Mouse (Mus musculus): Measurements from ENCODE around the gene Il3ra. TPM values are rescaled to one million over a fixed set of nuclear protein-coding genes. Genes with fewer than 3 reads are reported as not detected.

Il3ra gene
- 1 to 10 TPM; 5.6 to 8.0 TPM for total RNA-seq (2021)
- long read RNA-seq, experiment 1, partial matches to known transcripts = 1 of 7 reads
- long read RNA-seq, experiment 1, other reads (novel, unspliced or antisense) = 4 of 7 reads
- long read RNA-seq, experiment 2, partial matches to known transcripts = 2 of 4 reads
- long read RNA-seq, experiment 2, other reads (novel, unspliced or antisense) = 2 of 4 reads

GRCm38 (mm10) chr14:14345948-14346812 is at the start of gene Il3ra:
Gene Il3ra, plus strand, starts transcription at chr14:14346275.
- peak; percentile 55 to 58 for DNase-seq (ENCODE audit: low spot score in 2 of 2)

DNA sequence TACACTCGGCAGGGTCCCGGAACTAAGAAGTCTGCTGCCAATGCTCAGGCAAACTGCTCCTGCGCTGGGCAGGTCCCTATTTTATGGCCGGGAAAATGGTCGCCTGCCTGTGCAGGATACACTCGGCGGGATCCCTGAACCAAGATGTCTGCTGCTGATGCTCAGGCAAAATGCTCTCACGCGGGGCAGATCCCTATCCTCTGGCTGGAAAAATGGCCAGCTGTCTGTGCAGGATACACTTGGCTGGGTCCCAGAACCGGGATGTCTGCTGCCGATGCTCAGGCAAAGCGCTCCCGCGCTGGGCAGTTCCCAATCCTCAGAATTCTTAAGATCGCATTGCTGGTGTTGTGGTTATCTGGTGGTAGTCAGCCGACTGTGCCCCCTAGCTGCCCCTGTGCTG is 37.1 kb upstream of the Il3ra start:
- DNase-seq (ENCODE audit: low spot score in 2 of 2) = no peak

DNA sequence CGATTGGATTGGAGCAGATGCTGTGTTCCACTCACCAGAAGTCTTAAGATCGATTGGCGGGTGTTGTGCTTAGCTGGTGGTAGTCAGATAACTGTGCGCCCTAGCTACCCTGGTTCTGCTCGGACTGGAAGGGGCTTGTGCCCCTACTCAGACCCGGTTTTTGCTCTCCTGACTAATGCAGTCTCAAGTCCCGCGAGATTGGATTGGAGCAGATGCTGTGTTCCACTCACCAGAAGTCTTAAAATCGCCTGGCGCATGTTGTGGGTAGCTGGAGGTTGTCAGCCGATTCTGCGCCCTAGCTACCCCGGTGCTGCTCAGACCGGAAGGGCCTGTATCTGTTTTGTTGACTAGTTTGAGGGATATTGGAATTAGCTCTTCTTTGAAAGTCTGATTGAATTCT is 36.7 kb upstream of the Il3ra start:
- no peak for DNase-seq (ENCODE audit: low spot score in 2 of 2)

DNA sequence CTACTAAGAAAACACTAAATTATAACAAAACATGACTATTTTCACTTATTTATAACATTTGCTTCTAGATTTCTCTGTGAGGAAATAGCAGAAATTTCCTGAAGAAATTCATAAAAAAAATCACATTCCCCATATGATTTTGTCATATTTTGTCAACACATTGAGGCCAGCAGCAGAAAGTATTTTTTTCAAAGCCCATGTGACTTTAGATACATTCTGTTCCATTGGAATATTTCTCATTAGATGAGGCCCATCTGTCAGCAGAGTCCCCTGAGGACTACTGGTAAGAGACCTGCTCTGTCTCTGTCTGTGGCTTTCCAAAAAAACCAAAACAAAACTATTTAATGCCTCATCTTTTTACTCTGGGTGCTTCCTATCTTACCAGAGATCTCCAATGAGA is 23.5 kb upstream of the Il3ra start, which contains the start of gene Olfr31:
TSS of gene Olfr31 (plus strand) at position 301 of the 400 bp plus-strand sequence.
- no peak for DNase-seq (ENCODE audit: low spot score in 2 of 2)

DNA sequence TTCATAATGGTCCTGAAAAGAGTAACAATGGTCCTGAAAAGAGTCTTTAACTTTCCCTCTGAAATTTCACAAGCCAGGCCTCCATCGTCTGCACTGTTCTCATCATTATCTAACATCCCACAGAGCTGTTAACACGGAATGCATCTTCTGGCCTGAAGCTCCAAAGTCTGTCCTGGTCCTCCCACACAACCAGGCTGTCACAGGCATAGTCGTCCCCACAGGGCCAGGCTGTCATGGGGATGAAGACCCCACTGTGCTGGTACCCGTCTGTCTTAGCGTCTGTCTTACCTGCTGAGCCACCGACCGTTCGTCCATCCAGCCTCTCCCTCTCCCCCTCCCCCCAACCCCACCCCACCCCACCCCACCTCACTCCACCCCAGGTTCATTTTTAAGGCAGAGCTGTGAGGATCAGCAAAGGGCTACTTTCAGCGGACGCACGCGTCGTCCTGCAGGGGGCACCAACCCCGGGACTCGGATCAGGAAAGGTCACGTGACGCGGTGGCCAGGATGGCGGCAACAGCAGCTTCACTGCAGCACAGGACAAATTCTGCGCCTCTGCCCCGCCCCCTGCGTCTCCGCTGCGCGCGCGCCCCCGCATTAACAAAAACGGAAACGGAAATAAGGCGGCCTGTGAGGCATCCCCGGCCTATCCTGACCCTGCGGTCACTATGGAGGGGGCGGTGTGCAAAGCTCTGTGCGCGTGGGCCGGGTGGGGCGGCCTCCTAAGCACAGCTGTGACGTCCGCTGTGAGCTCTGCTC is 783 bp upstream of the Il3ra start:
- DNase-seq (ENCODE audit: low spot score in 2 of 2) = peak; percentile 81 to 87

DNA sequence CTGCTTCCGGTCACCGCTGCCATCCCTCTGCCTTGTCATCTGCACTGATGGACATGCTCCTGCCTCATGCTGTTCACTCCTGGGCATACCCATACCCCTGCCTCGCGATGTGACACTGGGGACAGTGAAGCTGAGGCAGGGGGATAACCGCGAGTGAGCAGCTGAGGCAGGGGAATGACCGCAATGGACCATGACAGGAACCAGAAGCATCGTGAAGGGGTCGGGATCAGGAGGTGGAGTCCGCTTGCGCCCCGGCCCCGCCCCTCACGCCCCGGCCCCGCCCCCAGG is 682 bp downstream of the Il3ra start:
- no peak for DNase-seq (ENCODE audit: low spot score in 2 of 2)

DNA sequence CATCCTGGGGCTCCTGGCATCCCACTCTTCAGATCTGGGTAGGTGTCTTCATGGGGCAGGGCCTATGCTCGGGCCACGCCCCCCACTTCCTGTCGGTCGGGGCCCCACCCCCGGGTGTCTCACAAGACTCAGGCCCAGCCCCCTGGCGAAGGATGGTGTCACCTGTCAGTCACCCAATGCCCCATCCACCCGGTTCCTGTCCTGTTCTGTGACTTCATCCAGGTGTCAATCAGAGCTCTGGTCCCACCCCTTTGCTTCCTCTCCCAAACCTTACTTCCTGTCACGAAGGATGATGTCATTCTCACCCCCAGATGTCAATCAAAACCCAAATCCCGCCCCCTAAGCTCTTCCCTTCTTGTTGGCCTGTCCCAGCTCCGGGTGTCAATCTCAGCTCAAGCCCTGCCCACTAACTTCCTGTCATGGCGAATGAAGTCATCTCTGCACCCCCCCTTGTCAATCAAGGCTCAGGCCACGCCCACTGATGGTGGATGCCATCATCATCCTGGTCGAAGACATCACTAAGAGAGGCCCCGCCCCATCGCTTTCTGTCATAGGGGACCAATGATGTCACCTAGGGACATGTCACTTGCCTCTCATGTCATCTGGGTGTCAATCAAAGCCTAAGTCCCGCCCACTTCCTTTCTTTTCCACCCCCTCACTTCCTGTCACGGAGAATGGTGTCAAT is 1.2 kb downstream of the Il3ra start:
- peak in 1 of 2 experiments; percentile 34 for DNase-seq (ENCODE audit: low spot score in 2 of 2)

GRCm38 (mm10) chr14:14347836-14348621 is 2.0 kb downstream of the Il3ra start:
- peak in 1 of 2 experiments; percentile 28 for DNase-seq (ENCODE audit: low spot score in 2 of 2)

GRCm38 (mm10) chr14:14348674-14349401 is 2.8 kb downstream of the Il3ra start:
- DNase-seq (ENCODE audit: low spot score in 2 of 2) = peak in 1 of 2 experiments; percentile 26

- DNase-seq (ENCODE audit: low spot score in 2 of 2) = no peak
These were observed 3.6 kb downstream of the Il3ra start for GRCm38 (mm10) chr14:14349485-14350262.

GRCm38 (mm10) chr14:14350263-14351147 is 4.4 kb downstream of the Il3ra start:
- DNase-seq (ENCODE audit: low spot score in 2 of 2) = no peak

DNA sequence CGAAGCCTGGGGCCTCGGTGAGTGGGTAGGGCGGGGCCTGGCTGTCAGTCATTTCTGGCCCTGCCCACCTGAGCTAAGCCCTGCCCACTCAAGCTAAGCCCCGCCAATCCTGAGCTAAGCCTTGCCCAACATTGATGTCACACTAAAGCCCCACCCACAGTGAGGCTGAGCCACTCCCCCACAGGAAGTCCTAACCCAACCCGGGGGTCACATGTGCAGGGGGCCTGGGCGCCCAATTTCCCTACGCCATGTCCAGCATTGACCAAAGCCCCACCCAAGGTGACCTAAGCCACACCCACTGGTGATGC is 5.0 kb downstream of the Il3ra start:
- DNase-seq (ENCODE audit: low spot score in 2 of 2) = no peak

DNA sequence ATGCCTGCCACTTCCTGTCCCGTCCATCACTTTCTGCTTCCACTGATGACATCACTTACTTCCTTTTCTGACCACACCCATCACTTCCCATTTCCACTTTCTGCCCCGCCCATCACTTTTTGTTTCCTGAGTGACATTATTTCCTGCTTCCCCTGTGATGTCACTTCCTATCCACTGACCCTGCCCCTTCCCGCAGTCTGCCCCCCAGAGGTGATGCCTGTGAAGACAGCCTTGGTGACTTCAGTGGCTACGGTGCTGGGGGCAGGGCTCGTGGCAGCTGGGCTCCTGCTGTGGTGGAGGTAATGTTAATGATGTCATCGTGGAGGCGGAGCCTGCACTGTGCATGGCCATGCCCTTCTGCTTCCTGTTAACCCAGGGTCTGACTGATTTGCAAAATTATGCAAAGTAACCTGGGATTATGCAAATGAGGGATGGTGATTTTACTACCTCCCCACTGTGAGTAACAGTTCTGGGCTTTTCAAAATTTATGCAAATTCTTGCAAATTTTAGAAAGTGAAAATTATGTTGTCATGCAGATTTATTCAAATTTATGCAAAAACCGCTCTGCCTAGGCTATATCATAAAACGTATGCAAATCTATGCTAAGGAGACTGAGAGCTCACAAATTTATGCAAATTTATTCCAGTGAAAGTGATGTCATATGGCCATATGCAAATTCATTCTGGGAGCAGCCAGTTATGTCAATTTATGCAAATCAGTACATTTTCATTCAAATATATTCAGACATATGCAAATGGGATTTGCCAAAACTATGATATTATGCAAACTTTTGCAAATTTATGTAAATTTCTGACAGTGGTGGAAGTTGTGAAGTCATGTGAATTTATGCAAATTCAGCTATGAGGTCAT is 5.9 kb downstream of the Il3ra start:
- DNase-seq (ENCODE audit: low spot score in 2 of 2) = no peak

- no peak for DNase-seq (ENCODE audit: low spot score in 2 of 2)
These were observed 6.5 kb downstream of the Il3ra start for GRCm38 (mm10) chr14:14352606-14353005.

GRCm38 (mm10) chr14:14353081-14353732 is 7.1 kb downstream of the Il3ra start:
- DNase-seq (ENCODE audit: low spot score in 2 of 2) = no peak

- no peak for DNase-seq (ENCODE audit: low spot score in 2 of 2)
These were observed 7.8 kb downstream of the Il3ra start for GRCm38 (mm10) chr14:14353740-14354510.

All from adrenal gland, adult 18-20 months (tissue).